Mouse (Mus musculus) intestine, postnatal 0 days (tissue): ENCODE data around the gene Rasgef1a. TPM values are rescaled to one million over a fixed set of nuclear protein-coding genes. Genes with fewer than 3 reads are reported as not detected.

Experiments used
- ATAC-seq: fragments of 200-750 bp; cut with Nextera tagmentation; 2 replicates; pipeline ENCODE4 v1.8.0; 2017; ENCODE audit warnings: mild to moderate bottlenecking, moderate TSS enrichment, moderate library complexity
- H3K27ac ChIP-seq: fragments of 300-500 bp; sonication (generic); 2 replicates; pipeline ENCODE4 v1.5.1; 2014; ENCODE audit warnings: mild to moderate bottlenecking, low read depth, low read length, moderate library complexity
- H3K27me3 ChIP-seq: fragments of 300-500 bp; sonication (generic); replicated peaks from 2 replicates; pipeline ENCODE4 v1.6.1; 2014; ENCODE audit warnings: low read length, mixed read lengths; ENCODE audit not compliant: control insufficient read depth, insufficient read depth
- H3K36me3 ChIP-seq: fragments of 300-500 bp; sonication (generic); 2 replicates; pipeline ENCODE4 v1.6.1; 2014; ENCODE audit warnings: mild to moderate bottlenecking, moderate library complexity; ENCODE audit not compliant: control insufficient read depth, insufficient read depth
- H3K4me1 ChIP-seq: fragments of 300-500 bp; sonication (generic); replicated peaks from 2 replicates; pipeline ENCODE4 v1.6.1; 2014; ENCODE audit warnings: antibody characterized with exemption, low read length, mixed read lengths; ENCODE audit not compliant: control insufficient read depth, insufficient read depth
- H3K4me2 ChIP-seq: fragments of 300-500 bp; sonication (generic); replicated peaks from 2 replicates; pipeline ENCODE4 v1.6.1; 2014; ENCODE audit warnings: low read depth, mild to moderate bottlenecking, moderate library complexity
- H3K4me3 ChIP-seq: fragments of 300-500 bp; sonication (generic); 2 replicates; pipeline ENCODE4 v1.5.1; 2014; ENCODE audit warnings: low read depth, low read length
- H3K9ac ChIP-seq: fragments of 300-500 bp; sonication (generic); 2 replicates; pipeline ENCODE4 v1.6.1; 2014; ENCODE audit warnings: mild to moderate bottlenecking, low read depth, low read length
- H3K9me3 ChIP-seq: fragments of 300-500 bp; sonication (generic); 2 replicates; pipeline ENCODE4 v1.6.1; 2016; ENCODE audit warnings: mixed run types; ENCODE audit not compliant: control insufficient read depth
- CTCF ChIP-seq: sonication (generic); IDR thresholded peaks from 2 replicates; pipeline ENCODE4 v1.5.1; 2016; ENCODE audit warnings: low read depth, mild to moderate bottlenecking, control low read depth, antibody characterized with exemption, moderate library complexity
- WGBS: fragments of 180-500 bp; shearing (Covaris S2); extraction: QIAGEN DNeasy Blood & Tissue Kit; methylation state at CpG from one replicate; pipeline ENCODE4 v1.1.7; 2014; 5-methylcytosine and 5-hydroxymethylcytosine counted together
- polyA plus RNA-seq: library from polyadenylated mRNA; unstranded; fragments of >200 nt; fragmentation: Nextera tagmentation; extraction: Ambion mirVana; gene quantifications from 2 replicates; pipeline ENCODE4 v1.2.1, GENCODE M21; 2015

Rasgef1a gene
- polyA plus RNA-seq: 0.07 and 0.25 TPM in 2 replicates

DNA sequence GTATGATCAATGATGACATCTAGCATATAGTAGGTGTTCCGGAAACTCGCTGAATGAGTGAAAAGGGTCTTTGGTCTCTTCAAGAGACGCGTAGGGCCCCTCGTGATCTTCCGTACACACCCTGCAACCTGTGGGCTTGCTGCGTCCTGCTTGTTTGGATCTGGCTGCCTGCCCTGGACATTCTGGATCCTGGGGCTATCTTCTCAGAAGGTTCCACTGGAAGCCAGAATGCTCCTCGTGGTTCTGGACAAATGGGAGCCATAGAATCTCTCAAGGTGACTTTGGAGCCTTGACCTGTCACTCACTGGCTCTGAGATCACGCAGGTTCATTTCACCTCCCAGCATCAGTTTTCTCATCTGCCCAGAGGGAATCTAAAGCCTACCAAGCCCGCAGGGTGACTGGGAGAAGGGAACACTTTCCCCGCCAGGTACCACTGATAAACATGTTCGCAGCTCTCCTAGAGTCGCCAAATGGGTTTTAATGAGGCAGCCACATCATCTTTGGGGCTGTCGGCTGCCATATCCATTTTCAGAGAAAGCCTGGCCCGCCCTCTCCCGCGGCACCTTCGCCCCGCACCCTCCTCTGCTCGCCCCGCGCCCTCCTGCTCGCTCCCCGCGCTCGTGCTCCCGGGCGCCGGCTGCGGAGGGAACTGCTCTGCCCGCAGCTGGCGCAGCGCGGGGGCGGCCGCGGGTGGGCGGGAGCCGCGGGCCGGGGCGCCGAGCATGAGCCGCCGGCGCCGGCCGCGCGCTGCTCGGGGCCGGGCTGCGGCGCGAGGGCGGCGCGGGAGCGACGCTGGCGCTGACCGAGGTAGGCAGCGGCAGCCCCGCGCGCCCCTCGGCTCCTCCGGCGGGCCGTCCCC is at the start of gene Rasgef1a:
Rasgef1a (plus strand) TSS at position 683 of the 860 bp plus-strand sequence.
- 12% methylated on average over 60 of the region's 70 CpGs for WGBS
- Histone ChIP-seq H3K36me3 (no peaks in the 10 kb centered on the region), H3K4me2 (peak within 1 kb of the TSS; percentile 58), H3K9ac (no peak within 1 kb of the TSS), H3K27ac (no peak within 1 kb of the TSS), H3K4me1 (no peaks in the 10 kb centered on the region), H3K27me3 (peaks cover 25% of the 10 kb centered on the region), H3K4me3 (peak within 1 kb of the TSS; percentile 21), H3K9me3 (no peaks in the 10 kb centered on the region)
- ATAC-seq: no peak
- no peak for TF ChIP-seq CTCF

DNA sequence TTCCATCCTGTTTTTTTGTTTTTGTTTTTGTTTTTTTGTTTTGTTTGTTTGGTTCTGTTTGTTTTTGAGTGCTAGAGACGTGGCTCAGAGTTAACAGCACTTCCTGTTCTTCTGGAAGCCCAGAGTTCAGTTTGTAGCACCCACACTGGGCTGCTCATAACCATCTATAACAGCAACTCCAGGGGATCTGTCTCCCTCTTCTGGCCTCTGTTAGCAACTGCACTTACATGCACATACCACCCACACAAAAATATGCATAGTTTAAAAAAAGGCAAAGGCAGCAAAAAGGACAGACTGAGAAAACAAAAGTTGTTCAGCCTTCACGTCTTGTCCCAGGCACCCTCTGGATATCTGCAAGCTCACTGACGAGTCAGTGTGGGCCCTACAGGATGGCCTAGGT is 48.0 kb upstream of the Rasgef1a start:
- no peak overlapping the region for H3K27ac ChIP-seq
- 84% methylated on average over 3 of the region's 3 CpGs for WGBS
- H3K4me1 ChIP-seq: no peaks in the 10 kb centered on the region
- peak; percentile 36; the same call in 1 of the 2 replicates for TF ChIP-seq CTCF
- no peaks in the 10 kb centered on the region for H3K9me3 ChIP-seq
- H3K36me3 ChIP-seq: no peaks in the 10 kb centered on the region
- H3K9ac ChIP-seq: no peak overlapping the region
- no peak for ATAC-seq
- H3K4me3 ChIP-seq: no peak overlapping the region
- H3K27me3 ChIP-seq: no peaks in the 10 kb centered on the region
- H3K4me2 ChIP-seq: no peak overlapping the region

DNA sequence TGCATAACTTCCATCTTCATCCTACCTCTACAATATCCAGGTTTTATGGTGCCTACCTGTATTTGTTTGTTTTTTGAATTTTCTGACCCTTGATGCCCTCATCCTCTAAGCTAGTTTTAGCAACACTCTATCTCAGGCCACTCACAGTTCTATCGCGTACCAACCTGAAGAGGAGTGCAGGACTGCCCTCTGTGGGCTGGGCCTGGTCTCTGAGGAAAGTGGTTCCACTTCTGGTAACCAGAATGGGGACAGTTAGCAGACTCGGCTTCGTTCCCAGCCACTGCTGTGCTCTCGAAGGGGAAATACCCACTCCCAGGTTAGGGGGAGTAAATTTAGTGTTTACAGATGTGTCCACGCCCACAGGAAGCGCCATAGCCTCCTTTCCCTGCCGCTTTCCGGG is 44.5 kb upstream of the Rasgef1a start:
- no peaks in the 10 kb centered on the region for H3K27me3 ChIP-seq
- no peaks in the 10 kb centered on the region for H3K9me3 ChIP-seq
- no peak for ATAC-seq
- TF ChIP-seq CTCF: peak; percentile 50
- H3K4me3 ChIP-seq: no peak overlapping the region
- no peaks in the 10 kb centered on the region for H3K4me1 ChIP-seq
- WGBS: 32% methylated on average over 9 of the region's 9 CpGs
- no peaks in the 10 kb centered on the region for H3K36me3 ChIP-seq
- no peak overlapping the region for H3K27ac ChIP-seq
- H3K4me2 ChIP-seq: no peak overlapping the region
- no peak overlapping the region for H3K9ac ChIP-seq

DNA sequence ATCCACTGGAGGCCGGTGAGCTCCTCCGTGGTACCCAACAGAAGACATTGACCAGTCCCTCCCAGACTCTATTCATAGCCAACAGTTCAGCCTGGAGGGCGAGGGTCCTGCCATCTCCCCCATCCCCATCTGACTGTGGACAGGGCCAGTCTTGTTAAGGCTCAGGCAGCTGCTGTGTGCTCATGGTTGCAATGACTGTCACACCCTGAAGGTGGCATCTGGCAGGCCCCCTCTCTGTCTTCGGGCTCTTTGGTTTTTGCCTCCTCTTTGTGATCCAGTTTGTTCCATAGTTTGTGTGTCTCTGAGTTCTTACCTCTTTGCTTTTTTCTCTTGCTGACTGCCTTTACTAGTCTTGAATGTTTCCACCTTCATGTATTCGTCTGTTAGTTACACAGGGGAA is 24.1 kb upstream of the Rasgef1a start:
- Histone ChIP-seq H3K4me3 (no peak overlapping the region), H3K27me3 (no peaks in the 10 kb centered on the region), H3K9ac (no peak overlapping the region), H3K4me2 (no peak overlapping the region), H3K27ac (no peak overlapping the region), H3K4me1 (no peaks in the 10 kb centered on the region), H3K36me3 (no peaks in the 10 kb centered on the region), H3K9me3 (no peaks in the 10 kb centered on the region)
- TF ChIP-seq CTCF: peak; percentile 25; the same call in 1 of the 2 replicates
- 47% methylated on average over 5 of the region's 5 CpGs for WGBS
- no peak for ATAC-seq

DNA sequence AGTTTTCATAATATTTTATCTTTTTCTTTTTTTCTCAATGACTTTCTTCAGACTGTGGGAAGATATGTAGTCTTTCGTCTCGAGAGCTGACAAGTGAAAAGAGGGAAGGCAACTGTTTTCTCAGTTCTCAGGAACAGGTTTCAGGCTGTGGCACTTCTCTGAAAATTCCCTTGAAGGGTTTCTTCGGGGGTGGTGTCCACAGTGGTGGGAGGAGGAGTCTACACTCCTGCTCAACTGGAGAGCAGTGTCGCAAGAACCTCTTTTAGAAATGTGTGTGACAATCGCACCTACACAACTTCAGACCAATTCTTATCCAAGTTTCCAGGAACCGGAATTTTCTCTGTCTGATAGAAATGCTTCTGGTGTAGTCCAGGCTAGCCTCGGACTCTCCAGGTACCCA is 22.0 kb upstream of the Rasgef1a start:
- no peak overlapping the region for H3K9ac ChIP-seq
- TF ChIP-seq CTCF: no peak
- no peak overlapping the region for H3K27ac ChIP-seq
- no peak overlapping the region for H3K4me3 ChIP-seq
- no peaks in the 10 kb centered on the region for H3K9me3 ChIP-seq
- no peak for ATAC-seq
- H3K4me1 ChIP-seq: no peaks in the 10 kb centered on the region
- 83% methylated on average over 7 of the region's 7 CpGs for WGBS
- H3K27me3 ChIP-seq: no peaks in the 10 kb centered on the region
- no peaks in the 10 kb centered on the region for H3K36me3 ChIP-seq
- no peak overlapping the region for H3K4me2 ChIP-seq

DNA sequence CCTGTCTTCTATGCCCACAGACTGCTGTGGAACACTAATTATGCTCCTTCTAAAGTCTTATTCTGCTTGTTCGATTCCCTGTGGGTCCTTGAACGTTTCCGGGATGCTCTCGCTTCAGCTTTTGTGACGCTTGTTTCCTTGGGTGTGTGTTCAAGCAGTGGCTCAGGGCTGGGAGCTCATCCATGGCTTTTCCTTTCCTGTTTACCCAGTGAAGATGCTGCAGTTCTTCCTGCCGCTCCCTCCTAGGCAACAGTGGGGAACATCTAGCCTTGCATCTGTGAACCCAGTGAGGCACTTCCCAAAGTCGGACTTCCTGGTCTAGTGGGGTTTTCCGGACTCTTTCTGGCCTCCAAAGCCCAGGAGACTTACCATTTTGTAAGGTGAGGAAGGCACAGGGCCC is 20.6 kb upstream of the Rasgef1a start:
- no peak for TF ChIP-seq CTCF
- no peak overlapping the region for H3K4me3 ChIP-seq
- WGBS: 73% methylated on average over 8 of the region's 8 CpGs
- H3K27me3 ChIP-seq: no peaks in the 10 kb centered on the region
- no peak for ATAC-seq
- H3K36me3 ChIP-seq: no peaks in the 10 kb centered on the region
- no peak overlapping the region for H3K4me2 ChIP-seq
- no peaks in the 10 kb centered on the region for H3K9me3 ChIP-seq
- no peak overlapping the region for H3K27ac ChIP-seq
- no peak overlapping the region for H3K9ac ChIP-seq
- H3K4me1 ChIP-seq: no peaks in the 10 kb centered on the region
